Mouse (Mus musculus) inflammation-experienced regulatory T-cells, adult 6 months (primary cell): ENCODE measurements around the gene Mthfd1. TPM values are rescaled to one million over a fixed set of nuclear protein-coding genes. Genes with fewer than 3 reads are reported as not detected.

Experiments
- ATAC-seq: one replicate; pipeline ENCODE4 v1.8.0; 2017
- polyA plus RNA-seq, 3 experiments: library from polyadenylated mRNA; unstranded; fragments of 100-300 nt; shearing (Covaris generic); gene quantifications; one replicate each; pipeline ENCODE4 v1.2.1; 2017

The Mthfd1 gene
- polyA plus RNA-seq, 3 experiments from 2014 or later: 25.9 to 29.2 (median 29.0) TPM

GRCm38 (mm10) chr12:76263876-76264275 lies 8.8 kb downstream of the Mthfd1 start:
- ATAC-seq: no peak

GRCm38 (mm10) chr12:76264325-76264965 lies 9.3 kb downstream of the Mthfd1 start:
- no peak for ATAC-seq

- no peak for ATAC-seq
Measured at GRCm38 (mm10) chr12:76265001-76265400, 9.9 kb downstream of the Mthfd1 start.

- ATAC-seq: peak; percentile 60
Measured at GRCm38 (mm10) chr12:76266875-76267274, 11.8 kb downstream of the Mthfd1 start.

- no peak for ATAC-seq
Measured at GRCm38 (mm10) chr12:76268686-76269085, 13.6 kb downstream of the Mthfd1 start.

GRCm38 (mm10) chr12:76269196-76269595 lies 14.1 kb downstream of the Mthfd1 start:
- ATAC-seq: no peak

GRCm38 (mm10) chr12:76271516-76271915 lies 16.4 kb downstream of the Mthfd1 start:
- ATAC-seq: no peak

GRCm38 (mm10) chr12:76272610-76273524 lies 17.8 kb downstream of the Mthfd1 start:
- ATAC-seq: no peak

- no peak for ATAC-seq
Measured at GRCm38 (mm10) chr12:76278209-76278608, 23.1 kb downstream of the Mthfd1 start.

- no peak for ATAC-seq
Measured at GRCm38 (mm10) chr12:76280556-76280955, 25.5 kb downstream of the Mthfd1 start.

- no peak for ATAC-seq
Measured at GRCm38 (mm10) chr12:76281111-76281660, 26.1 kb downstream of the Mthfd1 start.

- ATAC-seq: no peak
Measured at GRCm38 (mm10) chr12:76282132-76282531, 27.0 kb downstream of the Mthfd1 start.

- no peak for ATAC-seq
Measured at GRCm38 (mm10) chr12:76282532-76283173, 27.6 kb downstream of the Mthfd1 start.

- ATAC-seq: no peak
Measured at GRCm38 (mm10) chr12:76285418-76285817, 30.3 kb downstream of the Mthfd1 start.

- no peak for ATAC-seq
Measured at GRCm38 (mm10) chr12:76287986-76288385, 32.9 kb downstream of the Mthfd1 start.

GRCm38 (mm10) chr12:76288494-76288893 lies 33.4 kb downstream of the Mthfd1 start:
- ATAC-seq: no peak

GRCm38 (mm10) chr12:76289428-76289827 lies 34.3 kb downstream of the Mthfd1 start:
- ATAC-seq: no peak

- no peak for ATAC-seq
Measured at GRCm38 (mm10) chr12:76290271-76290670, 35.2 kb downstream of the Mthfd1 start.

- ATAC-seq: no peak
Measured at GRCm38 (mm10) chr12:76293192-76293591, 38.1 kb downstream of the Mthfd1 start.

GRCm38 (mm10) chr12:76297830-76298229 lies 42.7 kb downstream of the Mthfd1 start:
- no peak for ATAC-seq

- ATAC-seq: no peak
Measured at GRCm38 (mm10) chr12:76299361-76299906, 44.3 kb downstream of the Mthfd1 start.

GRCm38 (mm10) chr12:76300367-76300766 lies 45.3 kb downstream of the Mthfd1 start:
- no peak for ATAC-seq

GRCm38 (mm10) chr12:76303474-76303873 lies 48.4 kb downstream of the Mthfd1 start:
- ATAC-seq: no peak
